Mouse (Mus musculus) inflammation-experienced regulatory T-cells, adult 6 months (primary cell): ENCODE data around the gene Gm2696. TPM values are rescaled to one million over a fixed set of nuclear protein-coding genes. Genes with fewer than 3 reads are reported as not detected.

ENCODE experiments used
- ATAC-seq: one replicate; pipeline ENCODE4 v1.8.0; 2017
- polyA plus RNA-seq, 3 experiments: library from polyadenylated mRNA; unstranded; fragments of 100-300 nt; shearing (Covaris generic); gene quantifications; one replicate each; pipeline ENCODE4 v1.2.1; 2017

Gm2696 gene
- polyA plus RNA-seq, 3 experiments from 2014 or later, result not detected

- ATAC-seq, result no peak
Observed at GRCm38 (mm10) chr10:77847538-77847937, 33.1 kb downstream of the Gm2696 start.

GRCm38 (mm10) chr10:77852559-77852958 lies 38.1 kb downstream of the Gm2696 start, which contains the start of gene Gm10318:
Gene Gm10318, plus strand, starts transcription at chr10:77852859.
- no peak for ATAC-seq

DNA sequence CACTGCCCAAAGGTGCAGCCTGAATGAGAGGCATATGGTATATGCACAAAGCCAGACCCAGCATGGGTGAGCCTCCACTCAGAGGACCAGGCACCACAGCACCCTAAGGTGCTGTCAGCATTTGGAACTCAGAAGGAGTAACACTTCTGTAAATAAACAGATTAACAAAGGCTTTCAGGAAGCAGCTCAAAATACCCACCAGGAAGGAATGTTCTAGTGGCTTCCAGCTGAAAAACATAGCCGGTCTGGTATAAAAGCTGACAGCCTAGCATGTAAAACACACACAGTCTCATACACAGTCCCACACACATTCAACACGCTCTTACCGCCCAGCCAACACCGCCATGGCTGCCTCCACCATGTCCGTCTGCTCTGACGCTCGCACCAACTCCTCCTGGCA lies 47.2 kb downstream of the Gm2696 start, which contains the start of gene Gm3285:
Gm3285 (plus strand) TSS at position 301 of the 400 bp plus-strand sequence.
- no peak for ATAC-seq

- ATAC-seq, result peak; percentile 80
Observed at GRCm38 (mm10) chr10:77864067-77864761, 49.7 kb downstream of the Gm2696 start.

GRCm38 (mm10) chr10:77864762-77865143 lies 50.3 kb downstream of the Gm2696 start:
- ATAC-seq, result no peak

- ATAC-seq, result no peak
Observed at GRCm38 (mm10) chr10:77867546-77867945, 53.1 kb downstream of the Gm2696 start.

GRCm38 (mm10) chr10:77869651-77870050 lies 55.2 kb downstream of the Gm2696 start:
- ATAC-seq, result no peak

- ATAC-seq, result no peak
Observed at GRCm38 (mm10) chr10:77878985-77879384, 64.5 kb downstream of the Gm2696 start.

DNA sequence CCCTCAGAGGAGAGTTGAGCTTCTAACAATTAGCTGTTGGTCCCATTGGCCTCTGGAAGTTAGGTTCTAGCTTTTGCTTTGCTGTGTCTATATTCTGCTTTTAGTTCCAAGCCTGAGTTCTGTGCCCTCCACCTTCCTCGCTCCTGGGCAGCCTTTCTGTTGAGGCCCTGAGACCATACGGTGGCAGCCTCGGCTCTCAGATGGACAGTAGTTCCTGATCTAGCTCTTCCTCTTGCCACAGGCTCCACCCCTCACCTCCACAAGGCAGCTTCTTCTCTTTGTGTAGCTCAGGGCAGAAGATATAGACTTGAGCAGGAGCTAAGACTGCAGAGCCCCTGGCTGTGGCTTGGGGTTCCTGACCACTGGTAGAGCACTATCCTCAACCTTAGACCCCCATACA lies 65.8 kb downstream of the Gm2696 start:
- no peak for ATAC-seq

DNA sequence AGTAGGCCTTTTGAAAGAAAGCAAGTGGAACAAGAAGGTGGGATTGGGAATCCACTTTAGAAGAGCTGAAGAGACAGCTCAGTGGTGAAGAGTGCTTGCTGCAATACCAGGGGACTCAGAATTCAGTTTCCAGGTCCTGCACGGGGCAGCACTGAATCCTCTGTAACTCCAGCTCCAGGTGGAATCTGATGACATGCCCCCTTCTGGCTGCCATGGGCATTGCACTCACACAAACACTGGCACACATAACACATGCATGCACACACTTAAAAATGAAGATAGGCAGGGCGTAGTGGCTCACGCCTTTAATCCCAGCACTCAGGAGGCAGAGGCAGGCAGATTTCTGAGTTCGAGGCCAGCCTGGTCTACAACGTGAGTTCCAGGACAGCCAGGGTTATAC lies 68.1 kb downstream of the Gm2696 start:
- ATAC-seq, result no peak

Other genes starting within 250 kb of the Gm2696 start
- 100 to 1,000 TPM in 2 of 3 experiments, 10 to 100 TPM in 1; 83.7 to 113 (median 112) TPM for gene Pttg1ip, start 233.0 kb upstream of the Gm2696 start, polyA plus RNA-seq
- 10 to 100 TPM; 73.1 to 90.7 (median 74.3) TPM for gene Sumo3, start 208.6 kb upstream of the Gm2696 start, polyA plus RNA-seq
- 10 to 100 TPM in 1 of 3 experiments, 1 to 10 TPM in 1, not detected in 1; 3.6 to 10.0 TPM for gene Gm49325, start 208.5 kb upstream of the Gm2696 start, polyA plus RNA-seq
- gene Ube2g2, start 192.4 kb upstream of the Gm2696 start, polyA plus RNA-seq, result 10 to 100 TPM; 41.1 to 55.4 (median 50.1) TPM
- gene Tspear, start 128.1 kb upstream of the Gm2696 start, polyA plus RNA-seq, result under 1 TPM; 0.26 to 0.54 (median 0.28) TPM
- gene Gm19402, start 123.9 kb upstream of the Gm2696 start, polyA plus RNA-seq, result not detected
- gene Gm9508, start 117.4 kb upstream of the Gm2696 start, polyA plus RNA-seq, result not detected
- not detected for gene Gm10272, start 108.1 kb upstream of the Gm2696 start, polyA plus RNA-seq
- not detected for gene Gm10024, start 103.2 kb upstream of the Gm2696 start, polyA plus RNA-seq
- gene Gm10142, start 98.9 kb upstream of the Gm2696 start, polyA plus RNA-seq, result not detected
- gene Krtap12-1, start 94.1 kb upstream of the Gm2696 start, polyA plus RNA-seq, result not detected
- gene Gm10100, start 88.2 kb upstream of the Gm2696 start, polyA plus RNA-seq, result not detected
- not detected for gene Gm18596, start 72.0 kb upstream of the Gm2696 start, polyA plus RNA-seq
- not detected for gene Gm9736, start 63.3 kb upstream of the Gm2696 start, polyA plus RNA-seq
- not detected for gene Gm3233, start 55.0 kb upstream of the Gm2696 start, polyA plus RNA-seq
- not detected for gene Gm3238, start 43.4 kb upstream of the Gm2696 start, polyA plus RNA-seq
- not detected for gene Gm7138, start 37.7 kb upstream of the Gm2696 start, polyA plus RNA-seq
- not detected for gene Gm3250, start 32.1 kb upstream of the Gm2696 start, polyA plus RNA-seq
- gene Gm7137, start 26.5 kb upstream of the Gm2696 start, polyA plus RNA-seq, result not detected
- not detected for gene Gm9639, start 19.6 kb upstream of the Gm2696 start, polyA plus RNA-seq
- not detected for gene Gm19668, start 15.5 kb upstream of the Gm2696 start, polyA plus RNA-seq
- not detected for gene Gm9507, start 2.8 kb upstream of the Gm2696 start, polyA plus RNA-seq
- not detected for gene Krtap10-4, start 12.4 kb downstream of the Gm2696 start, polyA plus RNA-seq
- not detected for gene Krtap10-10, start 21.3 kb downstream of the Gm2696 start, polyA plus RNA-seq
- gene Gm36176, start 32.1 kb downstream of the Gm2696 start, polyA plus RNA-seq, result not detected
- gene Gm10318, start 38.2 kb downstream of the Gm2696 start, polyA plus RNA-seq, result not detected
- not detected for gene Gm3285, start 47.3 kb downstream of the Gm2696 start, polyA plus RNA-seq
- gene Lrrc3, start 87.9 kb downstream of the Gm2696 start, polyA plus RNA-seq, result not detected
- gene Trpm2, start 155.9 kb downstream of the Gm2696 start, polyA plus RNA-seq, result under 1 TPM in 2 of 3 experiments, not detected in 1; 0.13 to 0.59 TPM
- 1 to 10 TPM; 5.9 to 9.5 (median 7.7) TPM for gene 1810043G02Rik, start 163.8 kb downstream of the Gm2696 start, polyA plus RNA-seq
- 10 to 100 TPM; 58.9 to 60.6 (median 59.1) TPM for gene Pfkl, start 195.4 kb downstream of the Gm2696 start, polyA plus RNA-seq
- not detected for gene Dnmt3l, start 227.3 kb downstream of the Gm2696 start, polyA plus RNA-seq
- under 1 TPM in 2 of 3 experiments, not detected in 1; 0.23 to 0.34 TPM for gene Aire, start 228.9 kb downstream of the Gm2696 start, polyA plus RNA-seq